Mouse (Mus musculus) c-Kit-positive CD71-positive TER-119-positive erythroid progenitor cells, embryonic 14.5 days (primary cell): ENCODE data around the gene Hddc3.

ENCODE experiments used
- DNase-seq: peaks from one replicate; pipeline ENCODE4 v3.0.0-alpha.2; 2013; ENCODE audit warnings: low spot score

Hddc3 gene

DNA sequence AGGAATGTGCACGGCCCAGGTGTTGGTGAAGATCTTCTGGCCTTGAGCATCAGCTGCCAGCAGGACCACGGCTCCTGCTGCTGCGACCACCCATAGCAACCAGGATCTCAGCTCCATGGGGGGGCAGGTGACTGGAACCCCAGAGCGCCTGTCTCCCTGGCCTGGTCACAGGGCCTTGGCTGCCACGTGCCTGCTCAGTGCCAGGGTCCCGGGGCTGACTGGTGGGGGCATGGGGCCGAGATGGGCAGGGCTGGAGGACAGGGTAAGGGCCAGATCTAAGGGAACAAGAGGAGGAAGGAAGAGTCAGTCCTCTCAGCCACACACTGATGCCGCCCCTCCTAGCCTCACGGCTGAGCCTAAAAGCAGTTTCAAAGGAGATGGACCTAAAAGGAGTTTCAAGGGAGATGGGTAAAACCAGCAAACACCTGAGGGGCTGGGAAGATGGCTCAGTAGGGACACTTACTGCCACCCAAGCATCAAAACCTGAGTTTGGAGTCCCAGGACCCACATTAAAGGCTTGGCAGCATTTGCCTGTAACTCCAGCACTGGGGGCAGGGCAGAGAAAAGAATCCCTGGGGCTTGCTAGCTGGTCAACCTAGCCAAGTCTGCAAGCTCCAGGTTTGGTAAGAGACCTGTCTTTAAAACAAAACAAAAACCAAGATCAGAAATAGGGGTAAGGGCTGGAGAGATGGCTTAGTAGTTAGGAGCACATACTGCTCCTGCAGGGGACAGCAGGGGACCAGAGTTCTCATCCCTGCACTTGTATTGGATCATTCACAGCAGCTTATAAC lies 55.9 kb downstream of the Hddc3 start:
- DNase-seq = no peak

DNA sequence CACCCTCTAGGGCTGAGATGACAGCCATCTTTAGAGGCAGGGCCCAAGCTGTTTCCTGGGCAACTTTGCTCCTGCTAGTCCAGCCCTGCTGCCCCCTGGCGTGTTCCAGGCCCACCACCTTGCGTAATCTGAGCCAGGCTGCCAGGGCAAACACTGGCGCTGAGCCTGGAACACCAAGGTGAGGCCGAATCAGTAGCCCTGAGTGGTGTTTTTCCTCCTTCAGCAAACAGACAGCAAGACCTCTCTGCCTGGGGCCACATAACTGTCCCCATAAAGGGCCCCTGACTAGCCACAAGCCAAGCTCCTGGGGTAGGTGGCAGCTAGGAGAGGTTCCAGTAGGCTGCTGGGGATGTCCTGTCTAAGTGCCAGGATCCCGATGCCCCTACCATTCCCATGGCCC lies 57.2 kb downstream of the Hddc3 start:
- no peak for DNase-seq
